Comparison of ENCODE assay signal across 20 mouse cellular contexts in the genomic region with DNA sequence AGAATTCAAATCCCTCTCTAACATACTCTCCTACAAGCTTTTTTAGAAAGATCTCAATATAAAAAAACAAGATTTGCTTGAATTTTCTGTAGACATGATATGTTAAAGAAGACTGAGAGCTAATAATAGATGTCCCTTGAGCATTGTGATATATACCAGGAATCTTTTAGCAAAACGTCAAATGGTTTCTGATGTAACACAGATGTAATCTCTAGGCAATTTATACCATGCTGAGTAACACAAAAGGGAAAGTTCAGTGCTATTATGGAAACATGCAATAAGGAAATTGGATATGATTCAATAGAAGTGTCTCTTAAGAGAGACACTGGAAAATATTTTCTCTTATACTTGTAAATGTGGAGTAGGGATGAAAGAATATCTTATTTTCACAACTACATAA.
"Had no signal": no experiment of that assay in that cellular context is flagged by ENCODE, and none has a peak within 500 bp of the region (broad histone marks: within the 10 kb centered on the region; RNA-seq: fewer than 3 reads in every experiment).

No protein-coding gene starts in this region.

- DNase-seq: kidney, adult 18-20 months; kidney, adult 9 months; kidney, postnatal 14 days; kidney, postnatal 4 days; liver; lung, adult 18-20 months; lung, postnatal 14 days; lung, postnatal 4 days; retina, postnatal 1 day; right cerebral cortex, postnatal 25 days; thymus, adult 2 months; thymus, postnatal 14 days had no signal

- ATAC-seq: intestine, embryonic 16.5 days; liver, embryonic 12.5 days; midbrain, embryonic 15.5 days had no signal

- H3K4me1 ChIP-seq: limb, embryonic 12.5 days; liver, embryonic 12.5 days; liver, embryonic 15.5 days; midbrain, embryonic 12.5 days; midbrain, embryonic 15.5 days; neural tube, embryonic 13.5 days; stomach, embryonic 15.5 days had no signal

- H3K4me3 ChIP-seq: limb, embryonic 12.5 days; liver, embryonic 12.5 days; liver, embryonic 15.5 days; midbrain, embryonic 12.5 days; midbrain, embryonic 15.5 days; neural tube, embryonic 13.5 days; stomach, embryonic 15.5 days had no signal

- H3K9me3 ChIP-seq: limb, embryonic 12.5 days; liver, embryonic 12.5 days; liver, embryonic 15.5 days; midbrain, embryonic 12.5 days; midbrain, embryonic 15.5 days; neural tube, embryonic 13.5 days; stomach, embryonic 15.5 days had no signal

- H3K36me3 ChIP-seq: limb, embryonic 12.5 days; liver, embryonic 12.5 days; liver, embryonic 15.5 days; midbrain, embryonic 12.5 days; midbrain, embryonic 15.5 days; neural tube, embryonic 13.5 days; stomach, embryonic 15.5 days had no signal

- H3K27me3 ChIP-seq: limb, embryonic 12.5 days; liver, embryonic 12.5 days; liver, embryonic 15.5 days; midbrain, embryonic 12.5 days; midbrain, embryonic 15.5 days; neural tube, embryonic 13.5 days; stomach, embryonic 15.5 days had no signal

- H3K27ac ChIP-seq: limb, embryonic 12.5 days; liver, embryonic 12.5 days; liver, embryonic 15.5 days; midbrain, embryonic 12.5 days; midbrain, embryonic 15.5 days; neural tube, embryonic 13.5 days; stomach, embryonic 15.5 days had no signal

- H3K9ac ChIP-seq: limb, embryonic 12.5 days; liver, embryonic 12.5 days; liver, embryonic 15.5 days; midbrain, embryonic 12.5 days; midbrain, embryonic 15.5 days; neural tube, embryonic 13.5 days; stomach, embryonic 15.5 days had no signal

- H3K4me2 ChIP-seq: limb, embryonic 12.5 days; liver, embryonic 12.5 days; liver, embryonic 15.5 days; midbrain, embryonic 12.5 days; midbrain, embryonic 15.5 days; neural tube, embryonic 13.5 days; stomach, embryonic 15.5 days had no signal
